Mouse (Mus musculus): ENCODE measurements at regions not wholly inside any gene's neighbourhood (a gene's known extent, or its start where the extent isn't known, plus 50 kb on each side); places are given as distances from the start of the nearest gene placed in this dataset.
A peak's percentile ranks its signal among the peaks of the same experiment; 100 is the strongest.

DNA sequence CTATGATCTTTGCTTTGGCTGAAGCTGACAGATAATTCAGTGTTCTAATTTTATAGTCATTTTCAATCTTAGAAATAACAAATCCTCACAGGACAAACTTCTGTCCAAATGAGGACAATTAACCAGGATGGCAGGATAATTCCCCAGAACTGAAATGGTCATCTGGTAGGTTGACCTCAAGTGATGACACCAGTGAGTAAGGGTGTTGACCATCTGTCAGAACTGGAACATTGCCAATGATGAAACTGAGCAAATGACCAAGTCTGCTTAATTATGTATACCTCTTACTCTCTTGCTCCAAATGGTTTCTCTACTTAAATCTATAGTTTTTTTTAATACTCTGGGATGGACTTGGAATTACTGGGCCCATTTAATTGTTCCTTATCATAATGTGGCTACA is 1336.9 kb upstream of the Tenm3 start:
- no peak for ATAC-seq (ENCODE audit: low TSS enrichment)

DNA sequence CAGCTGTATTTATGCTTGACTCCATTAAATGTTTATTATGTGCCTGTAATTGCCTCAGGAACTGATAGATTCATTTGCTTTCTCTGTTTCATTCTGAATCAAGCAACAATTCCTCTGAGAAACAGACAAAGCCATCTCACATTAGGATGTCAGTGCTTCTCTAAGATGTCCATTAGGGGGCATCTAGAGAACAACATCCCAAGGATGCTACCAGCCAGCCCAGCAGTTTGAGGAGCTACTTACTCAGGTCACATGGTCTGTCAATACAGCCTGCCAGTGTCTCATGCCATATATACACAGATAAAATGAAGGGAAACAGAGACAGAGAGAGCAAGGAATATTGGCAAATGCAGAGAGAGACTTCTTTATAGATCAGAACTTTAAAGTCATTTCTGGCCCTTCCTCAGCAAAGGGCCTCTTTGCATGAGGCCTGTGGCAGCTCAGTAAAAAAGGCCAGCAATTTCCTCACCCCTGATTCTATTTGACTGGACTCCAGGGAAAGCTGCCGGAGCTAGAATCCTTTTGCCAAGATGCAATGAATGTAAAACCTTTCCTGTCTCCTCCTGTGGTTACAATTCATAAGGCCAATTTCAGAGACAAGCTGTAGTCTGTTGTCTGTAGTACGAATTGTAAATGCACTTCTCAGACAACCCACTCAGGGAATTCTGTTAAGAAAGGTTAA is 1321.2 kb upstream of the Tenm3 start:
- no peak for ATAC-seq (ENCODE audit: low TSS enrichment)

DNA sequence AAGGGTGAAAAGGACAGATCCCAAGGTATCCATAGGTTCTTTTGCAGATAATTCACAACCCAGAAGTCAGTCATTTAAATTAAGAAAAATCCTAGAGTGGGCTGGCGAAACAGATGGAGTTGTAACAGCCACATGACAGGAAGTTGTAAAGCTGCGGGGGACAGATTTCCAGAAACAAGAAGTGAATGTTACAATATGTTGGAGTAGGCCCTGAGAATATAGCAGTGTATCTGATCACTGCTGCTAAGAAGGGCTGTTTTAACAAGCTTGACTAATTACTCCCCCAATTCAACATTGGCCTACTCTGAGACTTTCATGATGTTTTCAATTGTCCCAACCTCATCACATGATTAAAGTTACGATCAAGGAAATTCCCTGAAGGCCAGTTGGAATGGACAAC is 1317.3 kb upstream of the Tenm3 start:
- peak; percentile 38 for ATAC-seq (ENCODE audit: low TSS enrichment)

DNA sequence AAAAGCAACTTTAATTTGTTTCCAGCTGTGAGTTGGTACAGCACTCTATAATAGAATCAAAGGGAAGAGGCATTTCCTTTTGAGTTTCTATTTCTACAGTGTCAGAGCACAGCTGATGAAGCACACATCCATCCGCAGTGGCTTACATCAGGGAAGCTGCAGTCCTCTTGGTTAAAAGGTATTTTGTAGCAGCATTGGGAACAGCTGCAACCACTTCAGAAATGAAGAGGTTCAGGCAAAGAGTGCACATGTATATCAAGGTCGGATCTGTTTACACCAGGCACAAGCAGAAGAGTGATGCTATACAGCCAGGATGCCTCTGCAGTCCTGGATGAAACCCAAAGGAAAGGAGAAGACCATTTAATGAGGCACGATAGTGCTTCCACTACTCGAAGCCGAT is 1316.6 kb upstream of the Tenm3 start:
- peak; percentile 47; the same call in 1 of the 2 replicates for ATAC-seq (ENCODE audit: low TSS enrichment)

DNA sequence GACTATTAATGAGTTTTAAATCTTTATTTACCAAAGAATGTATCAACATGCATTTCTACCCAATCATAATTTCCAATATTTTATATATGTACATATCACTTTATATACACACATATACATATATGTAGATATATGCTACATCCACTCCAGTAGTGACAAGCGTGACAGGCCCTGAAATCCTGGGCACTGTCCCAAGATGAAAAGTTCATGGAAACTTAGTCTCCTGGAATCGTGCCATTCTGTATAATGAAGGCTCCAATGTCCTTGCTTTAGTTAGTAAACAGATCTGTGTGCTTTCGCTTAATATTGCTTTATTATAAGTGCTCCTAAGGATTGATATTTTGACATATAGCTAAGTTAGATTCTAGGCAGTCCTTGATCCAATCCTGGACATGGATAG is 1296.1 kb upstream of the Tenm3 start:
- ATAC-seq (ENCODE audit: low TSS enrichment), result no peak

DNA sequence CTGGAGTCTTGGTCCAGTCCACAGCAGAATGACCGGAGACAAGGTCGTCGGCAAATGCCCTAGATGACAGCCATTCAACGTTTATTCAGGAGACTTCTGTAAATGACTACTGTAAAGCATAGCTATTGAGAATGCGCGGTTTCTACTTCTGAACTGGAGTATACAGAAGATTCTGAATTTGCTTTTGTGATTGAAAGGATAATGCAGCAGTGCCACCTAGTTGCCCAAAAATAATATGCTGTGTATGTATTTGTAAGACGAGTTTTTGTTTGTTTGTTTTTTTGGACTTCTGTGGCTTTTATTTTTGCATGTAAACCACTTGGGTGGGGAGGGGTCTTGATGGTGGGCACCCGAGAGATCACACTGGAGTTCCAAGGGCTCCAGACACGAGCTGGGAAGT is 1276.3 kb upstream of the Tenm3 start:
- peak; percentile 77; the same call in 1 of the 2 replicates for ATAC-seq (ENCODE audit: low TSS enrichment)

DNA sequence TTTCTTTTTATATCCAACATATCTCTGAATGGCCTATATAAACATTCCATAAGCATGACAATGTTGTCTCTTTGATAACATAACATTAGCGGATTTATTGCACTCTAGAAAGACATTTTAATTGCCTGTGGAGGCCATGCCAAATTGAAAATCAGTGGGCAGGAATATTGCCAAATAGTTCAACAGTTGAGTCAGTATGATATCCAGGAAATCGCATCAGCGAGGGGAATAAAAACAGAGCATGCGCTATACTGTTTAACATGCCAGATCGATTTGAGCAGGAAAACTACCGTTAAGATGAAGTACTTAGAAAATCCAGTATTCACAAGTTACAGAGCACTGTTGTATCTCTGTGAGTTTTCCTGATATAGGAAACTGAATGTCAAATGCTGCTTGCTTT is 1238.6 kb upstream of the Tenm3 start:
- ATAC-seq (ENCODE audit: low TSS enrichment), result no peak

DNA sequence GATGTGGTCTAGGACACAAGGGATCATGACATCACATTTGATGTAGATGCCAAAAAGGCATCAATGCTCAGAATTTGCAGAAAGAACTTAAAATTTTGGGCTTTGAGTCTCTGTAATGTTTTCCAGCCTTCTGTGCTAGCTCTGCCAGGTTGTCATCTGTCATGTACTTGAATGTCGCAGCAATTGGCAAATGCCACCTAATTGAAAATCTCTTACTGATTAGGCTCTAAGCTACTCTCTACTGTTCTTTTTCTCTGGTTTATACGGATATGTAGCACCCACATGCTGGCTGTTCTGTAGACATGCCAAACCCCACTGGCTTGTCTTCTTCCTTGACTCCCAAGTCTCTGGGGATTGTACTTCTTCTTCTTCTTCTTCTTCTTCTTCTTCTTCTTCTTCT is 1193.3 kb upstream of the Tenm3 start:
- ATAC-seq (ENCODE audit: low TSS enrichment), result no peak

DNA sequence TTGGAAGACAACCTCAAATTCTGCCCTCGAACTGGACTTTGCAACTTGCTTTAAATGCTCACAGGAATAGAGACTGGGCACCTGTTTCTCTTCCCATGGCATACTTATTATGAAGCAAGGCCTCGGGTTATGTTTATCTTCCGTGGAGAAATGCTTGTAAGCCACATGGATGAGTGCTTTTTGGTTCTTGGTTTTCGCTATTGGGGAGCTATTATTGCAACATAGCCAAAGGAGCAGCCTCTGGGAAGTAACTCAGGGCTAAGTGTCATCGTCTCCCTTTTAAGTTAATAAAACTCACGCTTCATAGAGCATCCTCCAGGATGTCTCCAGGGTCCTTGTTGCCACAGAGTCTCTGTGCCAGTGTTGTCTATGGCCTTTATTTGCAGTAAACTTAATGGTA is 1183.8 kb upstream of the Tenm3 start:
- ATAC-seq (ENCODE audit: low TSS enrichment), result no peak

DNA sequence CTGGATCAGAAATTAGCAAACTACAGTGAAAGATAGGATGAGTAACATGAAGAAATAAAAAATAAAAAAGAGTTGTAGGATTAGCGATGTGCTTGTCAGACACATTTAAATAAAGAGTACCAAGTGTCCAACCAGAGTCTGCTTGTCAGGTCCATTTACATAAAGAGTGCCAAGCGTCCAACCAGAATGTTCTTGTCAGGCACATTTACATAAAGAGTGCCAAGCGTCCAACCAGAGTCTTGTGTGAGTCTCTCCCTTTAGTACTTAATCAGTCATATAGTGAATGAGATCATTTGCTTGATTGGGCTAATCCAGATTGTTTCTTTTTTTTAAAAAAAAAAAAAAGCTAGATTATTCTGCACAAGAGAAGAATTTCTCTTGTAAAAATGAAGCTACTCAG is 1163.8 kb upstream of the Tenm3 start:
- ATAC-seq (ENCODE audit: low TSS enrichment), result no peak

DNA sequence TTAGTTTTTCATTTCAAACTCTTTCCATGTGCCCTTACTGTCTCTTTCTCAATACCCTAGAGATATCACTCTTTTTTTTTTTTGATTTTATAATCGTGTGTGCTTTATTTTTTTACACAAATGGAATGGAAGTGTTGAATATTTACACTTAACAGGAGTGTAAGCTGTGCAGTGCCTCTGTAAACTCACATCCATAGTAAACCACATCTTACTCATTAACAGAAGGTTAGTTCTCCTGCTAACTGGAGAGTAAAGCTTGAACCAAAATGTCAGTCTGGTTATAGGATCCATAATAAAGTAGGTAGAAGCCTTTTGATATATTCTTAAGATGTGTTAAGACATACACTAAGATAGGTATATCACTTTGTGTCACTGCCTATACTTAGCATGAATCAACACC is 1160.5 kb upstream of the Tenm3 start:
- no peak for ATAC-seq (ENCODE audit: low TSS enrichment)

DNA sequence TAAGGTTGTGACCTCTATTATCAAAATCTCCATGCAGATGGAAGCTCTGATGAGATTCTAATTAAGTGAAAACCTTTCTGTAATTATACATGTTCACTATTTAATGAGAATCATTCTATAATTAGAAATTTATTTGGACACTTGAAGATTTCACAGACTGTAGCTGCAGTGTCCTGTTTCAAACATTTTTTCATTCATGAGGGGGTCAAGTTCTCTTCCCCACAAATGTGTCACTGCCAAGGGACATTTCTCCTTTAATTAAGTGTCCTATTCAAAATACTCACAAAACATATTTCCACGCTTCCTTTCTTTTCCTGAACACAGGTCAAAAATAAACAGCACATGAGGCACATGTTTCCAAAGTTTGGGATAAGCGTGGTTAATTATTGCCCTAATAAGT is 1159.9 kb upstream of the Tenm3 start:
- ATAC-seq (ENCODE audit: low TSS enrichment), result no peak

DNA sequence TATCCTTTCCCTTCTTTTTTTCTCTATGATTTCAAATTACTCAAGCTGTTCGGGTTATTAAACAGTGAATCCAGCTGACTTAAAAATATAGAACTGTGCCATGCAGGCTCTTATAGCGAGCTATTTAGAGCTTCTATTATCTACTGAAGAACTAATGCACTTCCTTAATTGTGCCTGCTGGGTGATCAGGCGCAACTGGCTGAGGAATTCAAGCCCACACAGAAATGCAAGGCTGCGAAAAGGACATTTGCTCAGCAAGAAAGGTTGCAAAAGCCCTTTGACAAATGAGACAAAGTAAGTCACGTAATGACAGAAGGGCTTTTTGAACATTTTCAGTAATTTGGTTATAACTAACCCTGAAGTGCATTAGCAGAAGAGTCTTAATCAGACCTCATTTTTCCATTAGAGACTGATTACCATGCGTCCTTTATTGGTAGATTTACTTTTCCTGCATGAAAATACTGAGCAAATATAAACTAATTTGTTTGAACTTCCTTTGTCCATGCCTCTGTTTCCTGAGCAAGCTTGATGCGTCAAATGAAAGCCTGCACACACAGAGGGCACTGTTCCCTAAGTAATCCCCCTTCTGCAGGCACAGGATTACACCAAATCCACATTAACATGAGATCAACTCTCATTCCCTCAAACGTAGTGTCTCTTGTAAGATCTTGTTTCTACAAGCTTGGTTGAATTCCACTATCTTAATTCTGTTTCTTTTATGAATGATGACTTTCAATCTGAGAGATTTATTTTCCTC is 1154.7 kb upstream of the Tenm3 start:
- no peak for ATAC-seq (ENCODE audit: low TSS enrichment)
